Mouse (Mus musculus): ENCODE measurements around the gene Emc10. TPM values are rescaled to one million over a fixed set of nuclear protein-coding genes. Genes with fewer than 3 reads are reported as not detected.

The Emc10 gene
- total RNA-seq, 2 experiments from 2014 or later, result 79.6 to 85.6 TPM

DNA sequence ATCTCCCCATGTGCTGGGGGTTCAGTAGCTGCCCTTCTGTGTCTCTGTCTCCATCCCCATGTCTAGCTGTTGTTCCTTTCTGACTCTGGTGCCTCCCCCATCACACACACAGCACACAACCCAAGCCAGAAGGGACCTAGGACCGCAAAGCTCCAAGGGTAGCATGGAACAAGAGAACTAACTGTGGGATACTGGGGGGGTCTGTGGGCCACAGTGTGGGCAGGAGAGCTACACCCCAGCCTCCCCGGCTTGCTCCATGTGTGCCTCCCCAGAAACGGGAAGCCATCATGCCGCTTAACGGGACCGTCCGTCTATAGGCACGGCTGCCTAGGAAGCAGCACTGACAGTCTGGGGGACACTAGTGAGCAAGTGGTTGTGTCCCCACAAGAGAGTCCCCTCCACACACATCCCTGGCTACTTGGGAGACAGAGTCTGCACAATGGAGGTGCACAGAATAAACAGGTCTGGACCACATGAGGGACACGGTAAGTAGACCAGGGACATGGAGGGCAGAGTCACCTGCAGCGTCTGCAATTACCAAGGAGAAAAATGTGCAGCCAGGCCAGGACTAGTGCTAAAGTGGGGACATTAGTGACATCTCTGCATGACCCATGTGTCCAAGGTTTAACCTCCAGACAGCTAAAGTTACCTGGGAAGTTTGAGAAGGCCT, 32.6 kb downstream of the Emc10 start:
- DNase-seq, result no peak

DNA sequence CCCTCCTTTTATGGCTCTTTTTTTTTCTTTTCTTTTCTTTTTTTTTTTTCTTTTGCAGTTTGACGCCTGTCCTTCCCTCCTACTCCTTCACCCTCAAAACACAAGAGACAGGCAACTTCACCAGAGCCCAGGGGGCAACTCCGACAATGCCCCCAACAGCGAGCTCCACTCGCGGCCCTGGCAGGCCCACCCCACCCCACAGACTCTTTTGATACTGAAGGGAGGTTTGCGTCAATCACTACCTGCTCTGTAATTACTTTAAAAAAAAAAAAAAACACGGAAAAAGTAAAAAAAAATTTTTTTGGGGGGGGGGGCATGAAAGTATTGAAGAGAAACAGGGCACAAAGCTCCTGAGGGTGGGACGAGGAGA, 33.3 kb downstream of the Emc10 start:
- no peak for DNase-seq

DNA sequence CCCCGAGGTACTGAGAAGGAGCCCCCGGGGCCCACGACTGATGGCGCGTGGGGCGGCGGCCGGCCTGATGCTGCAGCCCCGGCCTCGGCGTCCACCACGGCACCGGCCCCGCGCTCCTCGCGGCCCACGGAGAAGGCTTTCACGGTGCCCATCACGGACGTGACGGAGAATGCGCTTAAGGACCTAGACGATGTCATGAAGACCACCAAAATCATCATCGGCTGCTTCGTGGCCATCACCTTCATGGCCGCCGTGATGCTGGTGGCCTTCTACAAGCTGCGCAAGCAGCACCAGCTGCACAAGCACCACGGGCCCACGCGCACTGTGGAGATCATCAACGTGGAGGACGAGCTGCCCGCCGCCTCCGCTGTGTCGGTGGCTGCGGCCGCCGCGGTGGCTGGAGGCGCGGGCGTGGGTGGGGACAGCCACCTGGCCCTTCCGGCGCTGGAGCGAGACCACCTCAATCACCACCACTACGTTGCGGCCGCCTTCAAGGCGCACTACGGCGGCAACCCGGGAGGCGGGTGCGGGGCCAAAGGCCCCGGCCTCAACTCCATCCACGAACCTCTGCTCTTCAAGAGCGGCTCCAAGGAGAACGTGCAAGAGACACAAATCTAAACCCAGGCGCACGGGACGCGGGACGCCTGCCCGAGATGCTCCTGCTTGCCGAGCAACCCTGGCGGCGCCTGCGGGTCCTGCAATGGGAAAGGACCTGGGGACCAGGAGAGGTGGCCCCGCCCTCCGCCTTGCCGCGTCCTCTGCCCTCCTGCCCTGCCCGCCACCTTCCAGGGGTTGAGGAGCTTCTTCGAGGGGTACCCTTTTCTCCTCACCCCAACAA, 33.9 kb downstream of the Emc10 start:
- DNase-seq, result no peak

DNA sequence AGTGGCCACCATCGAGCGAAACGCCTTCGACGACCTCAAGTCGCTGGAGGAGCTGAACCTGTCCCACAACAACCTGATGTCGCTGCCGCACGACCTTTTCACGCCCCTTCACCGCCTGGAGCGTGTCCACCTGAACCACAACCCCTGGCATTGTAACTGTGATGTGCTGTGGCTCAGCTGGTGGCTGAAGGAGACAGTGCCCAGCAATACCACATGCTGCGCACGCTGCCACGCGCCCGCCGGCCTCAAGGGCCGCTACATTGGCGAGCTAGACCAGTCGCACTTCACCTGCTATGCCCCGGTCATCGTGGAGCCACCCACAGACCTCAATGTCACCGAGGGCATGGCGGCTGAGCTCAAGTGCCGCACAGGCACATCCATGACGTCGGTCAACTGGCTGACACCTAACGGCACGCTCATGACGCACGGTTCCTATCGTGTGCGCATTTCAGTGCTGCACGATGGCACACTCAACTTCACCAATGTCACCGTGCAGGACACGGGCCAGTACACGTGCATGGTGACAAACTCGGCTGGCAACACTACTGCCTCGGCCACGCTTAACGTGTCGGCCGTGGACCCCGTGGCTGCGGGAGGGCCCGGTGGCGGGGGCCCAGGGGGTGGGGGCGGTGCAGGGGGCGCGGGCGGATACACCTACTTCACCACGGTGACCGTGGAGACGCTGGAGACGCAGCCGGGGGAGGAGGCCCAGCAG, 34.7 kb downstream of the Emc10 start:
- no peak for DNase-seq

DNA sequence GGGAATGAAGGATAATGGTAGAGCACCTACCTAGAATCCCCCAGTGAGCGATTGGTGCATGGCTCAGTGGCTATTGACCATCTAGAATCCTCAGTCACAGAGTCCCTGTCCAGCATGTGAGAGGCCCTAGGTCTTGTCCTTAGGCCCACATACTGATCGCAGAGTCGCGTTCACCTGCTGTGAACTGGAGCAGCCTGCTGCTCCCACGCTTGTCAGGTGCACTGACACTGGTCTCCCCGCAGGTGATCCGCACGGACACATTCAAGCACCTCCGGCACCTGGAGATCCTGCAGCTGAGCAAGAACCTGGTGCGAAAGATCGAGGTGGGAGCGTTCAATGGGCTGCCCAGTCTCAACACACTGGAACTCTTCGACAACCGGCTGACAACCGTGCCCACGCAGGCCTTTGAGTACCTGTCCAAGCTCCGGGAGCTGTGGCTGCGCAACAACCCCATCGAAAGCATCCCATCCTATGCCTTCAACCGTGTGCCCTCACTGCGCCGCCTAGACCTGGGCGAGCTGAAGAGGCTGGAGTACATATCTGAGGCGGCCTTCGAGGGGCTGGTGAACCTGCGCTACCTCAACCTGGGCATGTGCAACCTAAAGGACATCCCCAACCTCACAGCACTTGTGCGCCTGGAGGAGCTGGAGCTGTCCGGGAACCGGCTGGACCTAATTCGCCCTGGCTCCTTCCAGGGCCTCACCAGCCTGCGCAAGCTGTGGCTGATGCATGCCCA, 35.4 kb downstream of the Emc10 start:
- no peak for DNase-seq

DNA sequence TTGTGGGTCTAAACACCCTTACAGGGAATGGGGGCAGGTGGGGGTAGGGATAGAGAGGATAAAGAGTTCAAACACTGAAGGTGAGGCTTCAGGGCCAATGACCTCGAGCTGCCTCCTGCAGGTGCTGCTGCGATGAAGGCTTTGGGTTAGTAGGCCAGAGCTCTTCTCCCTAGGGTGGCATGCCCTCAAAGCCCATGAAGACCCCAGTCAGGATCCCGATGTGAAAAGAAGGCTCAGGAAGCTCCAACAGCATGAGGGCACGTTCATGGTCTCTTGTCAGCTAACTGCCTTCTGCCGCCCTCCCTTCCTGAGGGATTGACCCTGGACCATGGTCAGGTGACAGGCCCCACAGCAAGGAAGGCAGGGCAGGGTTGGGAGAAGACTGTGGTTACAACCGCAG, 36.3 kb downstream of the Emc10 start:
- no peak for DNase-seq

DNA sequence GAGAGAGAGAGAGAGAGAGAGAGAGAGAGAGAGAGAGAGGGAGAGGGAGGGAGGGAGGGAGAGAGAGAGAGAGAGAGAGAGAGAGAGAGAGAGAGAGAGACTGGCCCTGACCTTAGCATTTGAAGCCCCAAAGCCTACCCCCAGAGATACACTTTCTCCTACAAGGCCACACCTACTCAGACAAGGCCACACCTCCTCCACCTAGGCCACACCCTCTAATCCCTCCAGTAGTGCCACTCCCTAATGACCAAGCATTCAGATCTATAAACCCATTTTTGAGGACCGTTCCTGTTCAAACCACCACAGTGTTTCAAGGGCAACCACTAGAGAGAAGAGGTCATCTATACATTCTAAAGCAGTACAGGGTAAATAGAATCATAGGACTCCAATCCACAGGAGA, 40.0 kb downstream of the Emc10 start:
- no peak for DNase-seq

DNA sequence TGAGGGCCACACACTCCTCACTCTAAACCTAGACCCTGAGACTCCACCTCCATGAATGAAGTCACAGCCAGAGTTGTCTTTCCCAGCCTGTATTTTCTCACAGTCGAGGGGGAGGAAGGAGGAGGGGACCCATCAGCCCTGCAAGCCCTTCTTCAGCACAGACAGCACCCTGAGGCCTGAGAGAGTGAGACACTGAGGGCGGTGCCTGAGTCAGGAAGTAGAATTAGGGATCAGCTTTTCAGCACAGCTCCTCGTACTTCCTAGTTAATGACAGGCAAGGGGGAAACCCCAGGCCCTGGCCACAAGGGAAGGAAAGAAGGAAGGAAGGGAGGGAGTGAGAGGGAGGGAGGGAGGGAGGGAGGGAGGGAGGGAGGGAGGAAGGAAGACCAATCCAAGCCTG, 43.1 kb downstream of the Emc10 start:
- DNase-seq, result no peak

DNA sequence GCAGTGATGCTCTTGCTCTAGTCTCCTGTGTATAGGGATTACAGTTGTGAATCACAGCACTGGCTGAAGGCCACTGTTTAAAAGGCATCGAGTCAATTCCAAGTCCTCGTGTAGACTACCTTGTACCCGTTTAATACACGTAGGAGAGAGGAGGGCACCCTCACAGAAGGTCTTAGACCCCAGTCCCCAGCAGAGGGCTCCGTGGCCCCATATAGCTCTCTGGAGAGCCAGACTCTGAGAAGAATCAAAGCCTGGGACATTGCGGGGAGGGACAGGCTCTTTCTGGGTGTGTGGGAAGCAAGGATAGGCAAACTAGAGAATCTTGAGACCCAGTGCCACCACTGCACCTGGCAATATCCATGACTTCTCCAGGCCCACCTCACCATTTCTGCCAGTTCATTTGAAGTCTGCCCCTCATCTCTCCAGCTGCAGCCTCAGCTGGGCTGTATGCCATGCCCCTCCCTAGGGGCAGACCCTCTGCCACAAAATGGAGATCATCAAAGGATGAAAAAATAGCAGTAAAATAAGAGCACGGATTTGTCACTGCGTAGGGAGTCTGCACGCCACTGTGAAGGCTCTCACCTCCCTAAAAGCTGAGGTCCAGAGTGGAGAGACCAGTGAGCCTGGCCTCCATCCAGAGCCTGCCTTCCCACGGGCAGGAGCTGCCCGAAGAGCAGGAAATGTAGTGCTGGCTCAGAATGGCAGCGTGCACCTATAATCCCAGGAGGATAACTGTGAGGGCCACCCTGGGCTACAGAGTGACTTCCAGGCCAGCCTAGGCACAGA, 50.1 kb downstream of the Emc10 start:
- no peak for DNase-seq

DNA sequence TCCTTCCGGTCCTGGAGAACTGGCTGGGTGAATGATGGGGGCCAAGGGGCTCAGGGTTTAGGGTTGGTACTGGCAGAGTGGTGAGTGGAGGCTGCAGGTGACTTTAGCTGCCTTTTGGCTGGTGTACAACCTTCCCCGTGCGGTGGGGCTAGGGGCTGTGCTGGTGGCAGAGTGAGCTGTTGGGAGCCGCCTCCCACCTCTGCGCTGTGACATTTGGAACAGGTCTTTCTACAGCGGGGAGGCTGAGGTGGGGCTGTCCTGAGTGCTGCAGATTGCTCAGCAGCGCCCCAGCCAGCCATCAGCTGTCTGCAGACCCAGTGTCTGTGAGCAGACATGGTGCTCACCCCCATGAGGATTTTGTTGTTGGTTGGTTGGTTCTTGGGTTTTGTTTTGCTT, 50.8 kb downstream of the Emc10 start:
- DNase-seq, result no peak

DNA sequence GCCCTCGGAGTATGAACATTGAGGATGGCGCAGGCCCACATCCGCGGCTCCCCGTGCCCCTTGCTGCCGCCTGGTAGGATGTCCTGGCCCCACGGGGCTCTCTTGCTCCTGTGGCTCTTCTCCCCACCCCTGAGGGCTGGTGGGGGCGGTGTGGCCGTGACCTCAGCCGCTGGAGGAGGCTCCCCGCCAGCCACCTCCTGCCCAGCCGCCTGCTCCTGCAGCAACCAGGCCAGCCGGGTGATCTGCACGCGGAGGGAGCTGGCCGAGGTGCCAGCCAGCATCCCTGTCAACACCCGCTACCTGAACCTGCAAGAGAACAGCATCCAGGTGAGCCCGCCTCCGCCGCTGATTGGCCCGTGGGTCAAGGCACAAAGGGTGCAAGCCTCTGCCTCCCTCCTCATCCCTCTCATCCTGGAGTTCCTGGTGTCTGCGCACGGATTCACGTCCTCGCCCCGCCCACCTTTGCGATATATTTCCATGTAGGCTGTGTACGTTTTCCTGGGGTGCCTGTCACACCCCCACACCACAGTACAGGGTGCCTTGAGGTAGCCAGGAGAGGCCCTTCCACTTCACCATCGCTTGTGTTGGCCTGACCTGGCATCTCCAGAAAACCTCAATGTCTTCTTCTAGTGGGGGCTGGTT, 51.3 kb downstream of the Emc10 start:
- peak in 1 of 2 experiments; percentile 45 for DNase-seq

DNA sequence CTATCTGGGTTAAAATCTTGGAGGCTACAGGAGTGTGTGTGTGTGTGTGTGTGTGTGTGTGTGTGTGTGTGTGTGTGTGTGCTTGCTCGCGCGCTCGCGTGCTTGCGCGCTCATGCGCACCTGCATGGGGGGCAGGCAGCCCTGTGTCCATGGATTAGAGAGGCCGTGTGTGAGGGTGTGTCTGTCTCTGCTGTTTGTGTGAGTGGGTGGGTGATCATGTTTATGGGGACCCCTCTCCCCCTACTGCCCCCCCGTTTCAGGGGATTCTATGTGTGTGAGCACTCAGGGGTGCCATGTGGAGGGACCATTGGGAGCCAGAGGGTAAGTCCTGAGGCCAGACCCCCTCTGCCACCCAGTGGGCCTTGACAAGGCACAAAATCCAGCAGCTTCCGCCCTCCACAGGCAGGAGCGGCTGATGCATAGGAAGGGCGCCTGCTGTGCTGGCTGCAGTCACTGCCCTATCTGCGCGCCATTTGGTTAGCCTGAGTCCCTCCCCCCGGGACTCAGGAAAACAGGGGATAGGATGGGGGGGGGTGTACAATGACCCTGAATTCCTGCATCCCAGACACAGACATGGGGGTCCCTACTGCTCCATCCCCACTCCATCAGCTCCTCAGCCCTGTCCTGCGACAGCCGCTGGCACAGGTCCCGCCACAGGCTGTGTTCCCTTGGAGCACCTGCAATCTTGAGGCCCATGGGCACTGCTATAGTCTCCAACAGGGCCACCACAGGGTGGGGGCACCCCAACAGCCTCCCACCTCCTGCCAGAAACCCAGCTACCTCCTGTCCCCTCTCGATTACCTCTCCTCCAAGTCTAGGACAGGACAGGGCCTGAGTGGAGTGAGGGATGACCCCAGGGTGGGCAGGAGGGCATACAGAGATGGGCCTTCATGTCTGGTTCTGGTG, 52.8 kb downstream of the Emc10 start:
- DNase-seq, result no peak

DNA sequence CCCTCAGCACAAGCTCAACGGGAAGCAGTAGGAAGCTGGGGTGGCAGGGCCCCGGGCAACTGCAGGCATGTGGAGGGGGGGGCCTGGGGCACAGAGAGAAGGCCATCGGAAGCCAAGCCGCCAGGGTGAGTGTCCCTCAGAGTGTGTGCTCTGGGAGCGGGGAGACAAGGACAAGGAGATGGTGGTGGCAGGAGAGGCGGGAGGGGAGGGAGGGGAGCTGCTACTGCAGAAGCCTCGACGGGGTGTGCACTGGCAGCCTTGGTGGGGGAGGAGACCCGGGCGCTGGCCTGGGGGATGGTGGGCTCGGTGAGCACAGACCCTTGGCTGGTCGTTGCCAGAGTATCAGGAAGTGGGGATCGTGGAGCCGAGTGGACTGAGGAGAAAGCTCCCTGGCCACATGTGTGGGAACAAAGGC, 53.9 kb downstream of the Emc10 start:
- DNase-seq, result no peak

DNA sequence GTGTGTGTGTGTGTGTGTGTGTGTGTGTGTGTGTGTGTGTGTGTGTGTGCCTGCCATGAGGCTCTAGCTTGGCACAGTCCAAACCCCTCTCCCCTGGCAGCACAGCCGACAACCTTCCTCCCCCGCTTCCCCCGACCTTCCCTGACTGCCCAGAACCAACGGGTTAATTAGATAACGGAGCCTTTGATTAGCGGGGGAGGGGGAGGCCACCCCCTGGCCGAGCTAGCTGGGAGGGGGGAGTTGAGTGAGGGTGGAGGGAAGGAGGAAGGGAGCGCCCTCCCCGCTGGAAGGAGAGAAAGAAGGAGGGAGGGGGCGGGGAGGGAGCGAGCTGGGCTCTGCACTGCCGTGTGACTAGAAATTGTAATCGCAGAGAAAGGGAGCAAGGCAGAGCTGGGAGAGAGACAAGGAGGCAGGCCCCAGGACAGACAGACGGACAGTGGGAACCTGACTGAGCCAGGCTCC, 54.6 kb downstream of the Emc10 start:
- DNase-seq, result no peak

DNA sequence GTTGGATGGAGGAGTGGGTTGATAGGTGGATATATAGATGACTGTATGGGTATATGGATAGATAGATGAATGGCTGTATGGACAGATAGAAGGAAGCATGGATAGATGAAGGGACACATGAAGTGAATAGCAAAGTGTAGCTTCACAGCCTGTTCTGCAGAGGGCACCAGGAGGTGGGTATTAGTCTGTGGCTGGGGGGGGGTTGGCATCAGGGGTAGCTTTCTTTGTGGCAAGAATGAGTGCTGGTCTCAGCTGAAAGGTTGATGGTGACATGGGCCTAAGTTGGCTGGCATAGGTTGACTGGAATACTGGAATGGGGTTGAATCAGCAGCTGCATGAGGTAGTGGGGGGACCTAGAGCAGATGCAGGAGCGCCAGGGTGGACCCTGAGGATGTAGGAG, 55.1 kb downstream of the Emc10 start:
- no peak for DNase-seq

DNA sequence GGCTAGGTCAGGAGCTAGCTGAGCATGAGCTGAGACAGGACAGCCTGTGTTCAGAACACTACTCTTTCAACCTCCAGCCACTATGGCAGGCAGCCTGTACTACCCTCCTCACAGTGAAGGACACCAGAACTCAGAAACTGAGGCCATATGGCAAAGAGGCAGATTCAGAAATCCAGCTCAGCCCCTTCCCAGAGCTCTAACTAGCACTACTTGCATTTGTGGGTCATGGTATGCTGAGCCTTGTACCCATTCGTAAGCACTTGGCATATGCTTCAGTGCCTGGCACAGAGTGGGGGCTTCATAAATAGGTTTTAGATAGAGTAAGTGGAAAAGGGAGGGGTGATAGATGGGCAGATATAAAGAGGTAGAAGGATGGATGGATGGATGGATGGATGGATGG, 55.9 kb downstream of the Emc10 start:
- no peak for DNase-seq
